Mouse (Mus musculus) liver, adult 10 weeks (tissue): Measurements from ENCODE around the gene Hebp2. TPM values are rescaled to one million over a fixed set of nuclear protein-coding genes. Genes with fewer than 3 reads are reported as not detected.

ENCODE experiments used
- polyA plus RNA-seq: library from polyadenylated mRNA; stranded (reverse); fragments of 350-450 nt; fragmentation: Illumina TruSeq; extraction: RNeasy Lipid Tissue Mini Kit (QIAGEN cat#74804); gene quantifications from one replicate; pipeline ENCODE4 v1.2.3, GENCODE M21; 2014; ENCODE audit warnings: low read depth, low replicate concordance

Gene Hebp2
- polyA plus RNA-seq: 0.48 TPM

DNA sequence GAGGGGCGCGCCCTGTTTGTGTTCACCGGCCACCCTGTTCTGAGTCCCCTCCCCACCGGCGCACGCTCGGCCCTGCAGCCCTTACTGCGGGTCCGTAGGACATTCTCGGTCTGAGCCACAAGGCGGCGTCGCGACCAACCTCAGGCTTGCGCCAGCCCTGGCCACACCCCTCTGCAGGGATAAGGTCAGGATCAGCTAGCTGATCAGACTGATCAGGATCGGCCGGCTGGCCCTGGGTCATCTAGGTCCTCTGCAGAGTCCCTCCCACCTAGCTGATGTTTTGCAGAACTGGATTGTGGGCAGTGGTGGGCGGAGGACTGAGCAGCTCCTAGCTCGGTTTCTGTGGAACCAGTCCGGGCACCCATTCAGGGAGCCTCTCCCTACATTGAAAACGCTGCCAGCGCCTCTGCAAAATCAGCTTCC is at the start of gene Hebp2:
Hebp2 (minus strand) TSS at position 264 of the 423 bp plus-strand sequence.

Other genes starting within 250 kb of the Hebp2 start
- 2.4 TPM for gene Nhsl1, start 227.1 kb downstream of the Hebp2 start, polyA plus RNA-seq
- not detected for gene Arfgef3, start 197.9 kb upstream of the Hebp2 start, polyA plus RNA-seq
- not detected for gene Gm4922, start 240.7 kb upstream of the Hebp2 start, polyA plus RNA-seq